Mouse (Mus musculus): Measurements from ENCODE around the gene Ahdc1.

Ahdc1 gene

DNA sequence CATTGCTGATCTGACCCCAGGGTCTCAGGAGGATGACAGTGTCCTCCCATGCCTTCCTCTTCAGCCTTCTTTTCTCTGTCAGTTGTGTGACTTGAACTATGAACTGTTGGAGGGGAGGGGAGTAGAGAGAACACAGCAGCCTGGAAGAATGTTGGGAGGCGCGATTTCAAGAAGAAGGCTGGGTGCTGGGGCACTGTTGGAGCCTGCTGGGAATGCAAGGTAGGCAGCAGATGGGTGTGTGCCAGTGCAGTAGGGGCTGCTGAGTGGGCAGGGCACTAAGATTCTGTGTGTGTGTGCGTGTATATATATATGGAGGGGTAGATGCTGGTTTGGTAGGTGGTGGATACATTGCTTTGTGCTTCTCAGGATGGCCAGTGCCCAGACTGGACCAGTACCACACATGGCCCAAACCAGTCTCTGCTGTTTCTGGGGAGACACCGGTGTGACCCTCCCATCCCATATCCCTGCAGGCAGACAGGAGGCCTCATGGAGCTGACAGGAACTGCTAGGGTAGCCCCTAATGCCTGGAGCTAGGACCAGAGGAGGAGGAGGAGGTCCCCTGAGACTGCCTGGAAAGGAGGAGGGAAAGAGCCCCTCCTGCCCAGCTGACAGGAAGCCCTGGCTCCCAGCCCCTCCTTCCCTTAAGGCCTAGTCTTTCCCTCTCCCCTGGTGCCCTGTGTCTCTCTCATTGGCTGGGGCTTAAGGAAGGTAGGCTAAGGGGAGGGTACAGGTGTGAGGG, 5.8 kb downstream of the Ahdc1 start:
- in situ Hi-C loops (cut with MboI, MseI) = no loop called here

DNA sequence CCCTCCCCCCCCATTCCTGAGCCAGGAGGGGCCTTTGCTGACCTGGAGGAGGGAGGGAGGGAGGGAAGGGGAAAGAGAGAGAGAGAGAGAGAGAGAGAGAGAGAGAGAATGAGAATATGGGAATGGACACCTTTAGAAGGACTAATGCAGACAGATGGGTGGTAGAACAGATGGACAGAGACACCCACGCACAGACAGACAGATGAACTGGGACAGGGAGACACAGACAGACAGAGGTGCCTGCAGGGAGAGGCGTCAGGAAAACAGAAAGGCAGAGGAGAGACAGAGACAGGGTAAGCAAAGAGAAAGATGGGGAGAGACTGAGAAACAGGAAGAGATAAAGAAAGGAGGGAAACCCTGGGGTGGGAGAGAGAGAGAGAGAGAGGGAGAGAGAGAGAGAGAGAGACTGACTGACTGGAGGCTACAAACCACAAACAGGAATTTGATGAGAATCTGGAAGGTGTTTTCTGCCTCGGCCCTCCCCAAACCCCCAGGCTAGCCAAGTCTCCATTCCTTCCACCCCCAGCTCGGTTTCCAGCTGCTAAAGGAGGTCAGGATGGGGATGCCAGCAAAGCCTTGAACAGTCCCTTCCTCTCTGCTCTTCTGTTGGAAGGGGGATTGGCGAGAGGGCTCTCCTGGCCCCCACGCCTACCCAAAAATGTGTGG, 6.7 kb downstream of the Ahdc1 start:
- in situ Hi-C loops (cut with MboI, MseI) = no loop called here

DNA sequence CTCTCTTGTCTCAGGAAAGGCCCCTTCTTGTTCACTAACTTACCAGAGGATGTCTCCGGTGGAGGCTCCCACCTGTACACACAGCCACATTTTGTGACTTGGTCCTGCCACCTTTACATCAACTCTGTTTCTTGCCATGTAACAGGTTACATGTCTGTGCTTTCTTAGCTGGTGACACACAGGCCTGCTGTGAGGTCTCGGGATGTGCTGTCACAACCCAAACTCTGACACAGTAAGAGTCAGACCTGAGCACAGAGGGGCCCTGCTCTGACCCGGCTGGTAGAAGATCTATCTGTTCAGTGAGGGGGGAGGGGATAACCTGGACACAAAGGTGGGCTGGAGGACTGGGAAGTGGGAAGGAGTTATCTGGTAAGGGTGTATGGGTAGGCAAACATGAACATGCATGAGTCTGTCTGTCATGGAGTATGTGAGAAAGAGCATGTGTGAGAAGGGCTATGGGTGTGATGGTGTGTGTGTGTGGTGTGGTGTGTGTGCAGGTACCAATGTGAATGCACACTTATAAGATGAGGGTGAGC, 7.3 kb downstream of the Ahdc1 start:
- in situ Hi-C loops (cut with MboI, MseI) = no loop called here

DNA sequence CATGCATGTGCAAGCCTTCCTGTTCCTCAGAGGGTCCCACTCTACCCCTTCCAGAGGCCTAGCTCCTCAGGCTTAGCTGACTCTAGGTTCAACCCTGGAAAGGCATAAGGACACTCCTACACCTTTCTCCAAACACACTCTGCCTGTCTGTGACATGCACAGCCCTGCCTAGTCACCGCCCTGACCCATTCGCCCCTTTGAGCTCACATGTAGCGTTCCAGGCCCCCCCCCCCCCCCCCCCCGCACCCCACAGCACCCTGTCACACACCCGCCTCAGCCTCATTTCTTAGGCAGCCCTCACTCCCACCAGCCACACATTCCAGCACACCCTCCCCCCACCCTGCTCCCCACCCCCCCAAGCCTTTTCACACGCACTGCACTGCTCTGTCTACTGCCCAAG, 9.7 kb downstream of the Ahdc1 start:
- in situ Hi-C loops (cut with MboI, MseI) = no loop called here

DNA sequence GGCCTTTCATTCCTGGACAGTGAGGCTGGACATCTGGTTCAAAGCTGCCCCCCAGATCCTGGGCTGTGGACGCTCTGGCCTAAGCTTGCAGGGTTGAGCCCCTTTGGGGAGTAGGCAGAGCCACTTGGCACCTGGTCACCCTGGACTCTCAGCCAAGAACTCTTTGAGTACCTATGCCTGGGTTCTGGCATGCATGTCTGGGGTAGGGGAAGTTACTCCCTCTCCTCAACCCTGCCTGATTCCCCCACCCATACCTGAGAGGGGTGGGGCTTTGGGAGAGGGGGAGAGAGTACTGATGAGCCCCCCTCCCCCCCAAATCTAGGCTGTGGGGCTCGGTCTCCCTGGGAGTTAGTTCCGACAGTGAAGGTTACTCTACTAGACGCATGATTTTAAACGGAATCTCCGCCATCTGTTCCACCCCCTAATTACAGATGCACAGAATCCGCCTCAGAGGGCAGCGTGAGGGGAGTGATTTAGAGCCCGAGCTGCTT, 10.2 kb downstream of the Ahdc1 start:
- in situ Hi-C loops (cut with MboI, MseI) = no loop called here

DNA sequence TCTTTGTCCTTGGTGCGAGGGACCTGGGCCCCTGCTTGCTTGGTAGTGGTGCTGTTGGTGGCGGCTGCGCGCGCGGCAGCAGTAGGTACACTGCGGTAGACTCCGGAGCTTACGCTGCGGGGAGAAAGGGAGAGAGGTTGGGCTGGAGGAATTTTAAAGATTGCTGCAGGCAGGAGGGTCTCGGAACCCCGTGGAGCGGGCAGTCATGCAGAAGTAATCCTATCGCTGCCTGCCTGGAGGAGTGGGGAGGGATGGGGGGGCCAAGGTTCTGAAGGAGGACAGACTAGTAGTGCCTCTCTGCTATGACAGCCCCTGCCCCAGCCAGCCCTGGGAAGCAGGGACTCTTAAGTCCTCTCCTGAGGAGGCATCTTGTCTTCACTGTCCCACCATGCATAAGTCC, 11.2 kb downstream of the Ahdc1 start:
- in situ Hi-C loops (cut with MboI, MseI) = no loop called here

DNA sequence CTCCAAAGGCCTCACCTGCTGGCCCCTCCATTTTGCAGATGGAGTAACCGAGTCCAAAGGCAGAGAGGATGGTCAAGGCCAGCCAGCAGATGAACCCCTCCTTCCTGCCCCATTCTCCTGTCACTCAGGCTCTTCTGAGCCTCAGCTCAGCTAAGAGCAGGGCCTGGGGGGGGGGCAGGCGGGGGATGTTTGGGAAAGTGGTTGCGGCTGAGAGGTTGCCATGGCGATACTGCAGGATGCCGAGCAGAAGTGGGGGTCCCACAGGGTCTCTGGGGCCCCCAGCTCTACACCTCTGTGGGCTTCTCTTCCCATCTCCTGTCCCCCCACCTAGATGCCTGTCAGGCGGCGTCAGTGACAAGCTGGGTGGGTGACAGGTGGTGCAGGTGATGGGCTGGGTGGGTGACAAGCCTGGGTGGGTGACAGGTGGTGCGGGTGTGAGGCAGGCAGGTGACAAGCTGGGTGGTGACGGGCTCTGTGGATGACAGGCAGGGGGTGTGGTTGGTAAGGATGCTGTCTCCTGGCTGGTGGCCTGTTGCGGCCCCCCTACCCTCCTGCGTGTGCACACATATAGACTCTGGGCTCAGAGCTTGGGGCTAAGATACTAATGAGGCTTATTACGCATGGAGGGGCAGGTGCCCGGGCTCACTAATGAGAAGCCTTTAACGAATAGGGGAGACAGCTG, 12.0 kb downstream of the Ahdc1 start:
- in situ Hi-C loops (cut with MboI, MseI) = no loop called here

DNA sequence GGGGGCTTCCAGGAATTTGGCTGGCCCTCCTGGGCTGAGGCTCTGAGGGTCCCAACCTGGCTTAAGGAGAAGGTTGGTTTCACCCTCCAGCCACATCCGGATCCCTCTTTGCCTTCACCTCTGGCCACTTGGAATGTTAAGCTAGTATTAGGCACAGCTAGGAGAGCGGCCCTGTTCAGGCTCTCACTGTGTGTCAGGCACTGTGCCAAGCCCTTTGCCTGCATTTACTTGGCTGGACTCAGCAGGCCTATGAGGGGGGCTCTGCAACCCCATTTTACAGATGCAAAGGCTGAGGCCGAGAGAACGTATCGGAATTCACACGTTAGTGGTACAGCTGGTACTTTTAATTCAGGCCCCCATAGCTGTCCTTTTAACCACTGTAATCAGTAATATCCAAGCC, 12.6 kb downstream of the Ahdc1 start:
- in situ Hi-C loops (cut with MboI, MseI) = no loop called here

DNA sequence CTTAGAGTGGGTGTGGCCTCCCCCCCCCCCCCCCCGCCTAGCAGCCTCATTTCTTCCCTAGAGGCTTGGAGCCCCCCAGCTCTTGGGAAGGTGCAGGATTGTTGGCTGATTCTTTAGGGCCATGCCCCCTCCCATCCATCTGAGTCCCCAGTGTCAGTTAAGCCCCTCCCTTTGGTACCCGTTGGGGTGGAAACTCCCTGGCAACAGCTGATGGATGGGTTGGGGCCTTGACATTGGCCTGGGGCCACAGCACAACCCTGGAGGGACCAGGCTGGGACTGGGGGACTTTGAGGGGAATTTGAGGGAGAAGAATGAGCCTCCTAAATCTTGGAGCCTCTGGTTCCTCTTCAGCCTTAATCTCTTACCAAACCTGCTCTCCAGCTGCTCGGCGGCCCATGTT, 13.3 kb downstream of the Ahdc1 start:
- in situ Hi-C loops (cut with MboI, MseI) = no loop called here

DNA sequence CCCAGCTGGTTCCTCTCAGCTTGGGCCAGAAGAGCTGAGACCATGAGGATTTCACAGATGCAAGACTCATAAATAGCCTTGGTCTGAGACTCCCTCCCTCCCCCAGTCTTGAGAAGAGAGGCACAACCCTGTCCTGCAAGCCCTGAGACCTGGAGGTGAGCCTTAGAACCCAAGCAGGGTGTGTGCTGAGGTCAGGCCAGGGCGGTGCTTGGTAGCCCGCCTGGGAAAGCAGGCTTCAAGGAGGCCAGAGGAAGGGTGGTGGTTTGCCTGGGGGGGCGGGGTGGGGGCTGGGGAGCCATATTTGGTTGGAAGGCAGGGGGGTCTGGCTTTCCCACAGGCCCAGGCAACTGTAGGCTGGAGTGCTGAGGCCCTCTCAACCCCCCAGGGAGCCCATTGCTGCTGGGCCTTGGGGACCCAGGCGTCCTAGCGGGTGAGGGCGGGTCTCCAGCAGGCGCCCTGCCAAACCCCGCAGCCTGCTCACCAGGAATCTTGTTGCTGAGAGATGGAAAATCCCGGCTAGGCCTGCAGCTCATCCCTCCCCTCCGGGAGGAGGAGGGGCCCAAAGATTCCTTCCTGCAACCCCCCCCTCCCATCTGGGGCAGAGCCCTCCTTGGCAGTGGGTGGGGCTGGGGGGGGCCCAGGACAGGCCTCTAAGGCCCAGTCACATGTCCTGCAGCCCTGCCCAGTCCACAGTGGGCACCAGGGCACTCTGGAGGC, 14.1 kb downstream of the Ahdc1 start:
- in situ Hi-C loops (cut with MboI, MseI) = no loop called here

DNA sequence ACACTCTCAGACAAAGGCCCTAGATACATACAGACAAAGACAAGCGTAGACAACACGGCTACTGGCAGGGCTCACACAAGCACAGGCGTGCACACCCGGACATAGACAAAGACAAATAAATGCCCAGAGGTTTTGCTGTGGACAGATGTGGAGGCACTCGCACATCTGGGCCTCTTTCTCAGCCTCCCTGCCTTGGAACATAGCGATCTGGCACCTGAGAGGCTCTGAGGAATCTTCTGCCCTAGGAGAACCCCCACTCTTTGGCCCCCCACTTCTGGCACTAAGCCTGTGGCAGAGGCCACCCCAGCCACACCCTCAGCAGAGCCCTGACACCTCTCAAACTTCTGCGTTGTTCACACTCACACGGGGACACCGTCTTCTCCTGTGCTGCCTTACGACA, 15.2 kb downstream of the Ahdc1 start:
- in situ Hi-C loops (cut with MboI, MseI) = no loop called here

DNA sequence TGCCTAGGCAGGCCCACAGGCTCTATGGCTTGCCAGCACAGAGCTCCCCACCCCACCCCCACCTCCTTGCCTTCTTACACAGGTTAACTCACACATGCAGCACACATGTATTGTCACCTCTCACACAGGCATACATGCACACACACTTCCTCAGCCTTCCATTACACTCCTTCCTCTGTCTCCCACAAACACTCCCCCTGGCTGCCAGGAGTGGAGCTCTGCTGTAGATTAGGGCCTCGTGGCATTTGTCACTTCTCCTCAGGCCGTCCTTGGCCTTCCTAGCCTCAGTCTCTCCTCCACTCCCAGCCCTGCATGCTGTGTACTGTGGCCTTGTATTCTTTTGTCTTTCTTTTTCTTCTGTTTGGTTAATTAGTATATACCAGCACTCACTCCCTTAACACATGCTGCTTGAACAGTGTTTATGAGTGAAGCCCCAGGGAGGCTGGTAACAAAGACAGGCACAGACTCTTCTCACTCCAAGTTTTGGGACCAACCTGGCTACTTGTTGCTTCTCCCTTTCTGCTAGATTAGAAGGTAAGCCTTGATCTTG, 15.8 kb downstream of the Ahdc1 start:
- in situ Hi-C loops (cut with MboI, MseI) = no loop called here

DNA sequence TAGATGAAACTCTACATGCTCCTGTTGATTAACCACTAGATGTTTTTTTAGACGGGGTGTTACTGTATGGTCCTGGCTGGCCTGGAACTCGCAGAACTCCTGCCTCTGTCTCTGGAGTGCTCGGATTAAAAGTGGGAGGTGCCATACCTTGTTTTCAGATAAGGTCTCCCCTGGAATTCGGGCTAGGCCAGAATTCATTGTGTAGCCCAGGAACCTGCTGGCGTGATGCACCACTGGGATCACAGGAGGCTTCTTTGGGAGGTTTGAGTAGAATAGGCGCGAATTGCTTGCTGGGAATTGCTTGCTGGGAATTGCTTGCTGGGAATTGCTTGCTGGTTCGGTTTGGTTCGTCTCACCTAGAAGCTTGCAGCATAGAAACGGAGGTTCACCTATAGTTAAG, 16.7 kb downstream of the Ahdc1 start:
- in situ Hi-C loops (cut with MboI, MseI) = no loop called here

DNA sequence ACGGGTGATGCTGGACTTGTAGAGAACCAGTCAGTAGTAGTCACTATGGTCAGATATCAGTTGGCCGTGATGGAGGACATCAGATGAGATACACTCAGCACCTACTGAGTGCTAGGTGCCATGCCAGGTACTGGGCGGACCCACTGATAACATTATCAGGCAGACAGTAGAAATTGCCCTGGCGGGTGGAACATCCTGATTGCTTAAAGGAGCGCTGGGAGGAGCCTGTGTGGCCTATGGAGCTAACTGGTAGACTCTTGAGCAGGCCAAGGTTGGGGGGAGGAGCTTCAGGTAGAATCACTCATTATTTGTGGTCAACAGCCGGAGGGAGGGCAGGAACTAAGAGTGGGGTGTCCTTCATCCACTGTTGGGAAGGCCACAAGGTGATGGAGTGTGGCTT, 17.1 kb downstream of the Ahdc1 start:
- in situ Hi-C loops (cut with MboI, MseI) = no loop called here

DNA sequence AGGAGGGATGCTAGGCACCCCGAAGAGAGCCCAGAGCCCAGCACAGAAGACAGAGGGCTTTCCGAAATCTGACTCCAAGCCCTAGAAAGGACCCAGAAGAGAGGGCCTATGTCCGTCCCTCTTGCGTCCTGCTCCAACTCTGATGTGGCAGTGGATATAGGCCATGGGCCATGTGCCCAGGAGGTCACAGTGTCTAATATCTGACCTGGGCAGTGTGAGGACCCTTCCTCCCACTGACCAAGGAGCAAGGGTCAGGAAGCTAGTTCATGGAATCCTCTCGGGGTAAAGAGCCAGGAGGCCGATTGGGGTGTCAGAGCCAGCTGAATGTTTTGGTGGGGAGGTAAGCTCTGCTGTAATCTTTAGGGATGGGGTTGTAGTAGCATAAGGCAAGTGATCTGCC, 17.8 kb downstream of the Ahdc1 start:
- in situ Hi-C loops (cut with MboI, MseI) = no loop called here

DNA sequence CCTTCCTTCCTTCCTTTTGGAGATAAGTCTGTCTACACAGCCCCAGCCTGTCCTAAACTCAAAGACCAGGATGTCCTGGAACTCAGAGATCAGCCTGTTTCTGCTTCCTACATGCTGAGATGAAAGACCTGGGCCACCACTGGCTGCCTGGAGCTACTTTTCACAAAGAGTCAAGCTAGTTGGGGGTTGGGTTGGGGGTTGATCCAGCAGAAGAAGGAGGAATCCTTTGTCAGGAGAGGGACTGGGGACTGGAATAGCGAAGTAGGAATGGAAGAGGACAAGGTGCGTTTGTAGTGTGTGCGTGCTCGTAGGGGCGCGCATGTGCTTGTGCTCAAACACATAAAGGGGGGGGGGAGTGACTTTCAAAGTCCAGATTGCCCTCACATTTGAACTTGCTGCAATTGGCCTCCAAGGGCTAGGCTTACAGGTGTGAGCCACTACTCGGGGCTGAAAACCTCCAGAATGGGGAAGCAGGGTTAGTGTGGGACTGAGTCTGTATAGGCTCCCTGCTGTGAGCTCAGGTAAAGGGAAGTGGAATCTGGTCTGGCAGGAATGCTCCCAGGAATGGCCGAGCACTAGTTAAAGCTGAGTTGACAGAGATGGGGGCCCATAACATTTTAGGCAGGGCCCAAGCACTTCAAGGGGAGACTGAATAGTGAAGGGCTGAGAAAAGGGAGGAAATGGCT, 21.5 kb downstream of the Ahdc1 start:
- in situ Hi-C loops (cut with MboI, MseI) = no loop called here

DNA sequence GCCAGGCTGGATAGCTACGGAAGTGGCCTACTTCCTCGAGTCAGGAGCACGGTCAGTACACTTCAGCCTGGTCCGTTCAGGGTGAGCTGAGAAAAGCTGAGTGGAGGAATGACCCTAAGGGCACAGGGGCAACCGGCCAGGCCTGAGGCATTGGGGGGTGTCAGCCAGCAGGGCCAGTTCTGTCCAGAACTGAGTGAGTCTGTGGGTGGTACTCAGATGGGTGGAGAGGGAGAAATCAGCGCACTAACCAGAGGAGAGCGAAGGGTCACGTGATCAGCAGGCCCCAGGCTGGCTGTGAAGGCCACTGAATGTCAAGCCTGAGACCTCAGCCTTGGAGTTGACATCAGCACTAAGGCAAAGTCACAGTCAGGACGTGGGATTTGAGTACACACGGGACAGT, 23.4 kb downstream of the Ahdc1 start:
- in situ Hi-C loops (cut with MboI, MseI) = no loop called here

DNA sequence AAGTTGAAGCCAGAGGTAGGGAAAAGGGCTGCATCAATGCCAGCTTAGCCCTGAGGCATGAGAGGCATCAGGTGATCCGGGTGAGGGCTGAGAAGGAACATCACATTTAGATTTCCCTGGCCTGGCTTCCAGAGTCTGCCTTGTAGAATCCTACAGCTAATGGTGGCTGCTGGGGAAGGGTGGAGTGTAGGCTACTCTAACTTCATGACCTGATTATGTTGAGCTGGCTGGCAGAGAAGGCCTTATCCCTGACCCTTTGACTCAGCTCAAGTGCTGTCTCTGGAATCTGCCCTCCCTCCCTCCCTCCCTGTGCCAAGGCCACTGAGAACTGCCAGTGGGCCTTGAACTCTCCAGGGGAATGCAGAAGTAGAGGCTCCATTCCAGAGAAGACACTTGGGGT, 24.4 kb downstream of the Ahdc1 start:
- in situ Hi-C loops (cut with MboI, MseI) = no loop called here

DNA sequence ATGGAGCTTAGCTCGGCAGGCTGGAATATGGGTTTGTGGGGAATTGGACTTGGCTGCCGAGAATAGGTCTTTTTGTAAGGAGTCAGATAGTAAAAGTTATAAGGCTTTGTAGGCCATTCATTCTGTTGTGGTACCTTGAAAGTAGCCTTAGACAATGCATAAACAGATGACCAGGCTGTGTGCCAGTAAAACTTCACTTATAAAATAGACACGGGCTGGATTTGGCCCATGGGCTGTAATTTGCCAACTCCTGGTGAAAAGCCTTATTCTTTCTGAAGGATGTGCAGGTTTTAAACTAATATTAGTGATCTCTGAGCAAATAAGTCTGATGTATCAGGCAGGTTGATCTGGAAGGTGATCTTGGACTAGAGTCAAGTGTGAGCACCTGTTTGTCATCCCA, 24.9 kb downstream of the Ahdc1 start:
- in situ Hi-C loops (cut with MboI, MseI) = no loop called here

DNA sequence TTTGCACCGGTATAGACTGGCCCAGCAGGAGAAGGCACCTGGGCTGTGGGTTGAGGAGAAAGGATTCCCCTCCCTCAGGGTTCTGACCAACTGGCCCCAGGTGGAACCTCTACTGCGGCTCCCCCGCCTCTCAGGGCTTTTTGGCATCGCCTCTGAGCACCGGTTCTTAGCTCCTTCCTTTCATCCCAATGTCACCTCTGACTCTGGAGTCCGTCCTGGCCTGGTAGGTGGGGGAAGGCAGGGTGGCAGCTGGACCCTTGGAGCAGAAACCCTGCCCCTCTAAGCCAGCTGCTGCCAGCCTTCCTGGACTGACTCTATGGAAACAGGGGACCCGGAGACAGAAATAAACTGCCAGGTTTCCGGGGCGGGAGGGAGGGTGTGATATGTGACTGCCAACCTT, 26.2 kb downstream of the Ahdc1 start:
- in situ Hi-C loops (cut with MboI, MseI) = no loop called here

DNA sequence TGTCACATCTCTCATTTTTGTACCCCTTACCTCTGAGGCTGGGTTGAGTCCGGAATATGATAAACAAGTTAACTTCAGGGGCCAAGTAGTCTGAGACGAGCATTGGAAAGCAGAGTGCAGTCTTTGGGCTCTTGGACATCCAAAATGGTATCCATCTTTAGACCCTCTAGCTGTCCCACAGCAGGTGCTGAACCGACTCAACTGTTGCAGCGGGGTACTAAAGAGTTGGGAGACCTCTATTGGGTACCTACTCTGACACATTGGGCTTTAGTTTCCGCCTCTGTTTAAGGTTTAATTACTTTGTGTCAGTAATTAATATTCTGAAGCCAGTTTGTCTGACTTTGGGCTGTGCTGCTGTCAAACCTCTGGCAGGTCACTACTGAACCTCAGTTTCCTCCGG, 26.7 kb downstream of the Ahdc1 start:
- in situ Hi-C loops (cut with MboI, MseI) = no loop called here

All from T-helper 2 cell (primary cell).